Mouse (Mus musculus): ENCODE measurements around the gene Olfr1346.

DNA sequence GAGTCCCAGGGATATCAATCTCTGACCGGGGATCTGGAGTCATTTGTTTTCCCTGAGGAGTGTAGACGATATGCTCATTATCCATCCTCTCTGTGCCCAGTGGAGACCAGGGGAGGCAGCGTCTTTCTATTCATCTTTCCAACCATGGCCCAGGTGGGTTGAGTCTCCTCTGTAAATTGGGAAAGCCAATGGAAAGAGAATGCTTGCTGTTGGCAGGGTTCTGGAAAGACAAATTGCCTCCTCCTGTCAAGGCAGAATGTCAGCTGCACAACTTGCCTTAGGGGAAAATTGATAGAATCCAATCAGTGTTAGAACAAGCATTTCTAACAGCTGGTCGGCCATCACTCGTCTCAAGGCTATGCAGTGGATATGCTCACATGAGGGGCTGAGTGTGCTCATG, 55.9 kb downstream of the Olfr1346 start, which contains the start of gene Olfr1349:
- no peak for TF ChIP-seq CTCF (IDR thresholded peaks at IDR 0.05; ENCODE audit: borderline replicate concordance, insufficient read depth, low read length)
- no peak for TF ChIP-seq POLR2A (IDR thresholded peaks at IDR 0.05; ENCODE audit: low read depth, low read length)
